Mouse (Mus musculus): ENCODE results near the gene Phc1. TPM values are rescaled to one million over a fixed set of nuclear protein-coding genes. Genes with fewer than 3 reads are reported as not detected.
"Not testable (repeated sequence)": the region's sequence is repeated elsewhere in the genome, so short reads cannot be mapped to it uniquely, and the experiment has no call there.

The Phc1 gene
- total RNA-seq (2015; ENCODE audit: low replicate concordance), result 2.2 and 8.0 TPM in 2 replicates
- total RNA-seq (2017; ENCODE audit: low replicate concordance), result 1.0 and 1.4 TPM in 2 replicates

GRCm38 (mm10) chr6:122340349-122341000 is at the start of gene Phc1:
TSS of gene Phc1 (minus strand) at chr6:122340561.
- no peak for ATAC-seq (replicated peaks; ENCODE audit: low FRiP score, poor library complexity, severe bottlenecking)

- not testable (repeated sequence) for ATAC-seq (replicated peaks; ENCODE audit: low FRiP score, poor library complexity, severe bottlenecking)
Measured at GRCm38 (mm10) chr6:122389986-122390385, 49.6 kb upstream of the Phc1 start.

- ATAC-seq (replicated peaks; ENCODE audit: low FRiP score, poor library complexity, severe bottlenecking), result not testable (repeated sequence)
Measured at GRCm38 (mm10) chr6:122387177-122388028, 47.0 kb upstream of the Phc1 start.

DNA sequence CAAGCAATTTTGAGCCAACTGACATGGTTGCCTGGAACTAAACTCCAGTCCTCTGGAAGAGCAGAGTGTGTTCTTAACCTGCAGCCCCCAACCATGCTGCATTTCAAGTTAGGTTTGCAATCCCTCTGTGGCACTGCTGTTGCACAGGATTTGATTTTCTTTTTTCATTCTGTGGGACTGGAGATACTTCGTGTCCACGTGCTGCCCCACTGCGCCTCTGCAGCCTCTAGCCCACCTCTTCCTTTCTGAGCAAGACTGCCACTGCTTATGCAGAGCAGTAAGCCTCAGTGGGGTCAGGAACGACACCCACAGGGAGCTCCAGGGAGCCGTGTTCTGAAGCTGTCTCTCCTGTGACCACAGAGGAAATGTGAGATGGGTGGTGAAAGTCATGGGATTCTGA is 45.4 kb upstream of the Phc1 start:
- ATAC-seq (replicated peaks; ENCODE audit: low FRiP score, poor library complexity, severe bottlenecking), result no peak

DNA sequence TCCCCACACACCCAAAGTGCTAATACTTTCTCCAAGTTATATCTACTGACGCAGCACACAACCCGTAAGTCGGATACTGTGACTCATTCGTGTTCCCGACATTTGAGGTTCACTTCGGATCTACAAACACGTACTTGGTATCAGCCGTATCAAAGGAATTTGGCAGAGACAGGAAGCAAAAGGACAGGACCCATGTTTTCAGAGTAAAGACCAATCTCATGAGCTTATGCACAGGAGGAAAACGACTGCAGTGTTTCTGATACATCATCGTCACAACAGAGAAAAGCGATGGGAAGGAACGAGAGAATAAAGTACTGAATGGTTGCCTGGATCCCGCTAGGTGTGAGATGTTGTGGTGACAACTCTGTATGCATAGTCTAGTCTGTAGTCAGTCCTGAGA is 44.5 kb upstream of the Phc1 start:
- no peak for ATAC-seq (replicated peaks; ENCODE audit: low FRiP score, poor library complexity, severe bottlenecking)

DNA sequence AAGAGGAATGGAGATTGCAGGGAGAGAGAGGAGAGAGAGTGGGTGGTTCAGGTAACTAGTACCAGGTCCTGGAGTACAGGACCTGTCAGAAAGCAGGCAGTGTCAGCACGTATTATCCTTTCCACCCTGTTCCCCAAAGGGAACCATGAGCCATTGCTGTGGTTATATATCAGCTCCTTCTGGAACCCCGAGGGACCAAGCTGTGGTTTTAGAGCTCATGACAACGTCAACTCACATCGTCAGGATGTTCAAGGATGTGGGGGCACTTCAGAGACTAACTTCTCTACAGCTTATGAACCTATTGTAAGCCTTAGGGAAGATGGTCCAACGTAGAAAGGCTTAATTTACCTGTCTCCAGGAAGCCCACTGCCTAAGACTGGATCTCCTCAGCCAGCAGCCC is 42.9 kb upstream of the Phc1 start:
- ATAC-seq (replicated peaks; ENCODE audit: low FRiP score, poor library complexity, severe bottlenecking), result no peak

- no peak for ATAC-seq (replicated peaks; ENCODE audit: low FRiP score, poor library complexity, severe bottlenecking)
Measured at GRCm38 (mm10) chr6:122382046-122382445, 41.7 kb upstream of the Phc1 start.

GRCm38 (mm10) chr6:122368245-122368644 is 27.9 kb upstream of the Phc1 start:
- no peak for ATAC-seq (replicated peaks; ENCODE audit: low FRiP score, poor library complexity, severe bottlenecking)

DNA sequence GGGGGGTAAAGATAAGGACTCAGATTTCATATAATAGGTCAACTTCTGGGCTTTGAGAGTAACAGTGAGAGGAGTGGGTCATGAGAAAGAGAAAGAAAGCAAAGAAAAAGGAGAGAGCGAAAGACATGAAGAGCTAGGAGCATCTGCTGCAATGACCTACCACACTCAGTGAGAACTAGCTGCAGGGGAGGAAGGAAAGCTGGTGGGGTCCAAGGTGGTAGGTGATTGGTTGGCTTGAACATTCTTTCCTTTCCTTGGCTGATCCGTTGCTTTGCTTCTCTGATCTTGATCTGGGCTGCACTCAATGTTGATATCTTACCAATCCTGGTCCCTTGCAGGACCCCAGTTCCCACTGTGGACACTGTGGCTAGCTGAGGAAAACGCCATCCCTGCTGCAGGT is 26.6 kb upstream of the Phc1 start:
- no peak for ATAC-seq (replicated peaks; ENCODE audit: low FRiP score, poor library complexity, severe bottlenecking)

GRCm38 (mm10) chr6:122366287-122366686 is 25.9 kb upstream of the Phc1 start:
- no peak for ATAC-seq (replicated peaks; ENCODE audit: low FRiP score, poor library complexity, severe bottlenecking)

DNA sequence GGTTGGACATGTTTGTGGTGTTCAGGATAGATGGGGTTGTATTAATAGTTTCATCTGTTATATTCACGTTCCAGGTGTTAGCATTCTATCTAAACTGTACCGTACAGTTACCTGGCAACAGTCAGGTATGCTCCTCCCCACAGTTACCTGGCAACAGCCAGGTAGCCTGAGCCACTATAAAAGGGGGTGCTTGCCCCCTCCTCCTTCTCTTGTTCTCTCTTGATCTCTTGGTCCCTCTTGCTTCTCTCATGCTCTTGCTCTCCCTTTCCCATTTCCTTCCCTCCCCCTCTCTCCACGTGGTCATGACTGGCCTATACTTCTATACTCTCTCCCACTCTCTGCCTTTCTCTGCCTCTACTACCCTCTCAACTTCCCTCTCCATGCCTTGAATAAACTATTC is 25.3 kb upstream of the Phc1 start:
- no peak for ATAC-seq (replicated peaks; ENCODE audit: low FRiP score, poor library complexity, severe bottlenecking)

DNA sequence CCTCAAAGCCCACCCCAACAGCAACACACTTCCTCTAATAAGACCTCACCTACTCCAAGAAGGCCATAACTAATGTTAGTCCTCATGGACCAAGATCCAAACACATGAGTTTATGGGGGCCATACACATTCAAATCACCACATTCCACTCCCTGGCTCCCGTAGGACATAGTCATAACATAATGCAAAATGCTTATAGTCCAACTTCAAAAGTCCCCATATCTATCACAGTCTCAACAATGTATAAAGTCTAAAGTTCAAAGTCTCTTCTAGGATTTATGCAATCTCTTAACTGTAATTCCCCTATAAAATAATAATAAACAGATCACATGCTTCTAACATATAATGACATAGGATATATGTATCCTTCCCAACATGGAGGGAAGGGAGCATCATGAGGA is 16.7 kb upstream of the Phc1 start:
- no peak for ATAC-seq (replicated peaks; ENCODE audit: low FRiP score, poor library complexity, severe bottlenecking)

DNA sequence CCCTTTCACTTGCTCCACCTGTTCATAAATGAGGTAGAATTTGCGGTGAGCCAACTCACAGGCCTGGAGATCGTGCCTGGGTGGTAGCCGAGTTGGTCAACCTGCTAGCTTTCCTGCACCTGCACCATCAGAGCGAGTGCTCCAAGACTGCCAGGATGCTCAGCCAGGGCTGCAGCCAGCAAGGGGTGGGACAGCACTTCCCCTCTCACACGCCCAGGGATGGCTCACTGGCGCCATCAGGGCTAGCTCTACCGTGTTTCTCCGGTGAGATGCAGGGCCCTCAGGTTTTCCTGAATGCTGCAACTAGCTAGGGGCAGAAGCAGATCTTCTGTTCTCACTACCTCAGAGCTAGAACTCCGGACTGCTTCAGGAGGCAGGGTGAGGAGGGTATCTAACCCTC is 15.5 kb upstream of the Phc1 start:
- no peak for ATAC-seq (replicated peaks; ENCODE audit: low FRiP score, poor library complexity, severe bottlenecking)

GRCm38 (mm10) chr6:122347326-122347725 is 7.0 kb upstream of the Phc1 start:
- not testable (repeated sequence) for ATAC-seq (replicated peaks; ENCODE audit: low FRiP score, poor library complexity, severe bottlenecking)

DNA sequence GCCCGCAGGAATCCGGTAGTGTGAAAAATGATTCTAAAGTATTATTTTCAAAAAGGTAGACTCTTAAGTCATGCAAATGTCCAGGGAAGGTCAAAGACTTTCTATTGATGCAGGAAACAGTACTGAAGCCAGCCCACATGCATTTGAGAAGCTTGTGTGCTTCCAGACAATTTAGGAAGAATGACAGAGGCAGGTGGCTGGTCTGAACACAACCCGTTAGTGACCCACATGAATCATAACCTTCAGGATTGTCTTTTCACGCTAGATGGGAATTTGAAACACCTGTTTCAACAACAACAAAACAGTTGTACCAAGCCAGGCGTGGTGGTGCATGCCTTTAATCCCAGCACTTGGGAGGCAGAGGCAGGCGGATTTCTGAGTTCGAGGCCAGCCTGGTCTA is 6.0 kb upstream of the Phc1 start:
- no peak for ATAC-seq (replicated peaks; ENCODE audit: low FRiP score, poor library complexity, severe bottlenecking)

DNA sequence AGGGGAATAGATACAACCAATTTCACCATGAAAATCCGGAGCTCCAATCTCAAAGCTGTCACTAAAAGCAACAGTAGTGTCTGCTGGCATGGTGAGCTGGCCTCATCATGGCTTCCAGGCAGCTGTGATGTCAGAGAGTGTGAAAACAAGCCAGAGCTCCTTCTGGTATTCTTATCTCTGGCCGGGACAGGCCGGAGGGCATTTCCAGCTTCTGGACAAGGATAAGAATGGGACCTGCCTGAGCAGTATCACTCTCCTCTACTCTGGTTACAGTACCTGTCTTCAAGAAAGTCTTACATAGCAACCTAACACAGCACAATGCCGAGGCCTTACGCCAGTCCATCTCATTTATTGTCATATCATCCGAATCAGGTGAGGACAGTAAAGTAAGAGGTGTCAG is 5.4 kb upstream of the Phc1 start:
- no peak for ATAC-seq (replicated peaks; ENCODE audit: low FRiP score, poor library complexity, severe bottlenecking)

DNA sequence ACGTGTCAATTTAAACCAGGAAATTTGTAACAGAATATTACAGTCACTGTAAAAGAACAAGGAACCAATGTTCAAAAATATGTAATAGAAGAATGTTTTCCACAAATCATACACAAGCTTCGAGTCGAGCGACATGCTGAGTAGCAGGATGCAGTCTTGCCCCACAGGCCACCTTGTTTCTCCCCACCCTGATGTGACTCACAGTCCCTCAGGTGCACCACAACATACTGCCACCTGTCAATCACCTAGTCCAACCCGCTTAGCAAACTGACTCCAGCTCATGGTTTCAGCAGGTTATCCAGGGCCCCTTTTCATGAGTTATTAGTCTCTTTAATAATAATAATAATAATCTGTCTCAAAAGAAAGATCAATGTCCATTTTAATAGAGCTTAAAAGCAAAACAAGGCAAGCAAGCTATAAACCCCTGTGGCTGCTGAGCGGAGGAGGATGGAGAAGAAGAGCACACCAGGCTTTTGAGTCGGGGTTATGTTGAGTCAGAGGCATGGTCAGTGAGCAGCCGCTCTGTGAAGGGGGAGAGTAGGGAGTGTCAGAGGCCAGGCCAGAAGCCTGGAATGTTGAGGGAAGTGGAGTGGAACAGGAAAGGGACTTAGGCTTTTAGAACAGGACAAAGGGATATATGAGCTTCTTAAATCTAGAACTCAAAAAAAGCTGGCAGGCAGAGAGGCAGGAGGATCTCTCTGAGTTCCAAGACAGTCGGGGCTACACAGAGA is 4.2 kb upstream of the Phc1 start:
- no peak for ATAC-seq (replicated peaks; ENCODE audit: low FRiP score, poor library complexity, severe bottlenecking)

GRCm38 (mm10) chr6:122343719-122344118 is 3.4 kb upstream of the Phc1 start:
- no peak for ATAC-seq (replicated peaks; ENCODE audit: low FRiP score, poor library complexity, severe bottlenecking)

DNA sequence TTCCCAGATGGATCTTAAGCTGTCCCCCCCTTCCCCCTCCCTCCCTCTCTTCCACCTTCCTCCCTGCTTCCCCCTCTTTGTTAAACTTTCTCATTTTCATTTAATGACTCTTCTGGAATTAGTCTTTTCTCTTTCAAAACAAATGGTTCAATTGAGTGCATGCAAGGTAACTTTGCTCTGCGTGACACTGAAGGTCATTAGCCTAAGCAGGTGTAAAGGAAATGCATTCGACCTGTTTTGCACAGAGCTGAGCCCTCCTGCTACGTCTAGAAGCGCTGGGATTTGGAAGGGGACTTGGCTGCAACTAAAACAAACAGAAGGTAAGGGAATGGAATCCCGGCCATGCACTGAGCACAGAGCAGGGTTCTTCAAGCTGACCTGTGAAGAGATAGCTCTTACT is 1.8 kb upstream of the Phc1 start:
- ATAC-seq (replicated peaks; ENCODE audit: low FRiP score, poor library complexity, severe bottlenecking), result no peak

GRCm38 (mm10) chr6:122341038-122341810 is 863 bp upstream of the Phc1 start:
- no peak for ATAC-seq (replicated peaks; ENCODE audit: low FRiP score, poor library complexity, severe bottlenecking)
